Mouse (Mus musculus) layer of hippocampus, adult 9-11 months (tissue): ENCODE results near the gene Itgb5.
A peak's percentile ranks its signal among the peaks of the same experiment; 100 is the strongest.

Experiments
- DNase-seq: peaks from one replicate; pipeline ENCODE4 v3.0.0; 2022

The Itgb5 gene

GRCm38 (mm10) chr16:33829301-33829831 is at the start of gene Itgb5:
Gene Itgb5 (plus strand): TSS chr16:33829665.
- peak; percentile 62 for DNase-seq

GRCm38 (mm10) chr16:33781789-33782728 is 47.4 kb upstream of the Itgb5 start:
- no peak for DNase-seq

GRCm38 (mm10) chr16:33782729-33783091 is 46.8 kb upstream of the Itgb5 start:
- no peak for DNase-seq

GRCm38 (mm10) chr16:33784547-33784946 is 44.9 kb upstream of the Itgb5 start:
- DNase-seq = no peak

GRCm38 (mm10) chr16:33785092-33785704 is 44.3 kb upstream of the Itgb5 start:
- no peak for DNase-seq

GRCm38 (mm10) chr16:33786657-33787390 is 42.6 kb upstream of the Itgb5 start:
- no peak for DNase-seq

GRCm38 (mm10) chr16:33793846-33794791 is 35.3 kb upstream of the Itgb5 start, which contains the start of gene Muc13:
Gene Muc13 (plus strand): TSS chr16:33794037.
- no peak for DNase-seq

- DNase-seq = no peak
These were observed 34.4 kb upstream of the Itgb5 start for GRCm38 (mm10) chr16:33795106-33795505.

GRCm38 (mm10) chr16:33795887-33796286 is 33.6 kb upstream of the Itgb5 start:
- DNase-seq = no peak

- DNase-seq = no peak
These were observed 32.7 kb upstream of the Itgb5 start for GRCm38 (mm10) chr16:33796756-33797155.

GRCm38 (mm10) chr16:33797860-33798259 is 31.6 kb upstream of the Itgb5 start:
- DNase-seq = peak; percentile 21

- no peak for DNase-seq
These were observed 19.5 kb upstream of the Itgb5 start for GRCm38 (mm10) chr16:33810002-33810401.

GRCm38 (mm10) chr16:33818413-33819165 is 10.9 kb upstream of the Itgb5 start:
- no peak for DNase-seq

- peak; percentile 69 for DNase-seq
These were observed 8.9 kb upstream of the Itgb5 start for GRCm38 (mm10) chr16:33820269-33821178.

GRCm38 (mm10) chr16:33824603-33825002 is 4.9 kb upstream of the Itgb5 start:
- DNase-seq = no peak

GRCm38 (mm10) chr16:33828496-33828895 is 969 bp upstream of the Itgb5 start:
- no peak for DNase-seq

- peak; percentile 21 for DNase-seq
These were observed 512 bp downstream of the Itgb5 start for GRCm38 (mm10) chr16:33829842-33830511.

GRCm38 (mm10) chr16:33830512-33831105 is 1.1 kb downstream of the Itgb5 start:
- DNase-seq = no peak

GRCm38 (mm10) chr16:33832057-33832456 is 2.6 kb downstream of the Itgb5 start:
- no peak for DNase-seq
